12 mouse cellular contexts compared by ENCODE assay signal in genomic region chr2:105188182-105188581, GRCm38 (mm10). TPM values are rescaled to one million over a fixed set of nuclear protein-coding genes. Genes with fewer than 3 reads are reported as not detected.
DNase-seq lines count a peak whose midpoint lies in the region; ATAC-seq and TF ChIP-seq lines count a peak whose summit lies in the region.
"Had no signal": no experiment of that assay in that cellular context is flagged by ENCODE, and none has a peak within 500 bp of the region (broad histone marks: within the 10 kb centered on the region; RNA-seq: fewer than 3 reads in every experiment).

No protein-coding gene starts in this region.

- no peaks in the 10 kb centered on the region for H3K27me3 ChIP-seq in heart, adult 2 months (ENCODE audit: control insufficient read depth, insufficient read depth, low read length)
- H3K27me3 ChIP-seq in midbrain, embryonic 11.5 days (ENCODE audit: control insufficient read depth, insufficient read depth, low read length), result no peaks in the 10 kb centered on the region
- H3K27me3 ChIP-seq in midbrain, embryonic 13.5 days, result no peaks in the 10 kb centered on the region
- H3K27me3 ChIP-seq in small intestine, adult 2 months (ENCODE audit: control insufficient read depth, insufficient read depth, low read length), result no peaks in the 10 kb centered on the region

- no peak overlapping the region for H3K27ac ChIP-seq in heart, adult 2 months
- H3K27ac ChIP-seq in midbrain, embryonic 11.5 days (ENCODE audit: low read depth, low read length), result no peak overlapping the region
- no peak overlapping the region for H3K27ac ChIP-seq in midbrain, embryonic 13.5 days
- no peak overlapping the region for H3K27ac ChIP-seq in small intestine, adult 2 months (ENCODE audit: insufficient read depth, low read depth, low read length)

- intact Hi-C loops in heart, adult 2 months (cut with DNase I), result loop anchor here (2.0 to 5.0 kb wide), 3 partner anchors 43 to 116 kb away; partner anchors contain the start of gene Wt1
- intact Hi-C loops in heart, postnatal 36 days (cut with DNase I), result loop anchor here (2.0 to 5.0 kb wide), 2 partner anchors 76 to 299 kb away; no protein-coding TSS in a partner anchor

- TF ChIP-seq POLR2A in heart, adult 2 months (IDR thresholded peaks at IDR 0.05; ENCODE audit: insufficient read depth, low read depth, low read length), result no peak
- TF ChIP-seq POLR2A in small intestine, adult 2 months (IDR thresholded peaks at IDR 0.05; ENCODE audit: low read depth, low read length), result no peak

- no peaks in the 10 kb centered on the region for H3K36me3 ChIP-seq in heart, adult 2 months (ENCODE audit: control insufficient read depth, insufficient read depth, low read length)
- H3K36me3 ChIP-seq in midbrain, embryonic 11.5 days (ENCODE audit: control insufficient read depth, insufficient read depth, low read length), result no peaks in the 10 kb centered on the region
- H3K36me3 ChIP-seq in midbrain, embryonic 13.5 days, result no peaks in the 10 kb centered on the region
- H3K36me3 ChIP-seq in small intestine, adult 2 months (ENCODE audit: control insufficient read depth, insufficient read depth, low read length), result no peaks in the 10 kb centered on the region

- H3K4me2 ChIP-seq in midbrain, embryonic 11.5 days, result no peak overlapping the region
- no peak overlapping the region for H3K4me2 ChIP-seq in midbrain, embryonic 13.5 days (replicated peaks)

- H3K4me1 ChIP-seq in heart, adult 2 months (ENCODE audit: control insufficient read depth, insufficient read depth, low read length), result no peaks in the 10 kb centered on the region
- H3K4me1 ChIP-seq in midbrain, embryonic 11.5 days (ENCODE audit: control insufficient read depth, insufficient read depth, low read length), result no peaks in the 10 kb centered on the region
- H3K4me1 ChIP-seq in midbrain, embryonic 13.5 days (replicated peaks), result no peaks in the 10 kb centered on the region
- no peaks in the 10 kb centered on the region for H3K4me1 ChIP-seq in small intestine, adult 2 months (ENCODE audit: control insufficient read depth, insufficient read depth, insufficient read length, low read length)

- no peak overlapping the region for H3K9ac ChIP-seq in heart, adult 2 months (ENCODE audit: low read depth, low read length)
- no peak overlapping the region for H3K9ac ChIP-seq in midbrain, embryonic 11.5 days (ENCODE audit: low read length)
- H3K9ac ChIP-seq in midbrain, embryonic 13.5 days (replicated peaks), result no peak overlapping the region

- WGBS in heart, adult 2 months, result 81% methylated on average over 10 of the region's 10 CpGs
- 77% methylated on average over 10 of the region's 10 CpGs for WGBS in midbrain, embryonic 11.5 days
- WGBS in midbrain, embryonic 13.5 days, result 76% methylated on average over 10 of the region's 10 CpGs
- WGBS in small intestine, adult 2 months, result 73% methylated on average over 10 of the region's 10 CpGs

- TF ChIP-seq CTCF in heart, adult 2 months (IDR thresholded peaks at IDR 0.05), result peak; percentile 82
- peak; percentile 23; the same call in 1 of the 2 replicates for TF ChIP-seq CTCF in small intestine, adult 2 months (IDR thresholded peaks at IDR 0.05; ENCODE audit: extremely low read depth, insufficient read length, insufficient replicate concordance, low read depth, low read length)

- peak; percentile 30; the same call in 1 of the 2 replicates for ATAC-seq in midbrain, embryonic 11.5 days (ENCODE audit: low FRiP score)
- no peak for ATAC-seq in midbrain, embryonic 13.5 days
- ATAC-seq in common myeloid progenitor, adult 5-6 weeks (replicated peaks; ENCODE audit: low read depth, poor library complexity, severe bottlenecking), result peak; percentile 68
- no peak for ATAC-seq in erythroid progenitor cell, adult 5-6 weeks (replicated peaks; ENCODE audit: low FRiP score, poor library complexity, severe bottlenecking)
- ATAC-seq: activated CD4-positive, CD25-positive, alpha-beta regulatory T cell, adult 4 months had no signal

- no peaks in the 10 kb centered on the region for H3K9me3 ChIP-seq in midbrain, embryonic 11.5 days (ENCODE audit: control insufficient read depth, low read length)
- no peaks in the 10 kb centered on the region for H3K9me3 ChIP-seq in midbrain, embryonic 13.5 days

- no peak overlapping the region for H3K4me3 ChIP-seq in heart, adult 2 months
- no peak overlapping the region for H3K4me3 ChIP-seq in midbrain, embryonic 11.5 days (ENCODE audit: low read depth, low read length)
- H3K4me3 ChIP-seq in midbrain, embryonic 13.5 days (replicated peaks), result no peak overlapping the region
- no peak overlapping the region for H3K4me3 ChIP-seq in small intestine, adult 2 months (ENCODE audit: low read depth, low read length)

- DNase-seq in heart, adult 2 months, result no peak
- no peak for DNase-seq in heart, postnatal 36 days
- DNase-seq in midbrain, embryonic 11.5 days (ENCODE audit: low spot score, missing footprints), result peak; percentile 85
- DNase-seq in cerebellum, adult 9-10 months, result no peak
- DNase-seq: thymus, postnatal 25 days had no signal

- no peak for TF ChIP-seq EP300 in heart, adult 2 months (IDR thresholded peaks at IDR 0.05; ENCODE audit: insufficient read depth, low read depth, low read length)

- no peaks in the 10 kb centered on the region for H3K79me2 ChIP-seq in heart, adult 2 months (replicated peaks; ENCODE audit: control insufficient read depth, insufficient read depth, low read length)

RNA-seq across cellular contexts. Expression of gene Them7, which starts 35.9 kb away (rescaled TPM):
- total RNA-seq in heart, adult 2 months (2021), result 1 to 10 TPM; 2.5 to 2.9 TPM
- 0.27 and 0.64 TPM in 2 replicates for polyA plus RNA-seq in heart, adult 2 months (2012; rRNA removed)
- total RNA-seq in heart, postnatal 36 days (2021), result 1 to 10 TPM; 1.3 to 2.4 TPM
- polyA plus RNA-seq in midbrain, embryonic 11.5 days (2014; fragmentation: Nextera tagmentation; extraction: Ambion mirVana), result 0.16 and 0.17 TPM in 2 replicates
- polyA plus RNA-seq in midbrain, embryonic 13.5 days (2015; fragmentation: Nextera tagmentation; extraction: Ambion mirVana), result not detected in 2 replicates
- 2.1 and 2.5 TPM in 2 replicates for total RNA-seq in common myeloid progenitor, adult 5-6 weeks (2017)
- 0.58 TPM in 1 of 2 replicates, not detected in the other for polyA plus RNA-seq in small intestine, adult 2 months (2012; rRNA removed)
- not detected in 2 replicates for total RNA-seq in erythroid progenitor cell, adult 5-6 weeks (2015; ENCODE audit: low replicate concordance)
- total RNA-seq in erythroid progenitor cell, adult 5-6 weeks (2017; ENCODE audit: low replicate concordance), result not detected in 2 replicates
- total RNA-seq: layer of hippocampus, postnatal 14 days had no signal
- polyA plus RNA-seq: activated CD4-positive, CD25-positive, alpha-beta regulatory T cell, adult 4 months; frontal cortex, adult 2 months had no signal

Comparison
In these comparisons a context has a peak if more than half of its experiments do, and no peak if none do; other contexts are left out.
1. ATAC-seq: peak in midbrain, embryonic 11.5 days (single experiment) and common myeloid progenitor, adult 5-6 weeks (single experiment); none in midbrain, embryonic 13.5 days (single experiment) and erythroid progenitor cell, adult 5-6 weeks (single experiment).